16 mouse cellular contexts compared by ENCODE assay signal in the genomic region with DNA sequence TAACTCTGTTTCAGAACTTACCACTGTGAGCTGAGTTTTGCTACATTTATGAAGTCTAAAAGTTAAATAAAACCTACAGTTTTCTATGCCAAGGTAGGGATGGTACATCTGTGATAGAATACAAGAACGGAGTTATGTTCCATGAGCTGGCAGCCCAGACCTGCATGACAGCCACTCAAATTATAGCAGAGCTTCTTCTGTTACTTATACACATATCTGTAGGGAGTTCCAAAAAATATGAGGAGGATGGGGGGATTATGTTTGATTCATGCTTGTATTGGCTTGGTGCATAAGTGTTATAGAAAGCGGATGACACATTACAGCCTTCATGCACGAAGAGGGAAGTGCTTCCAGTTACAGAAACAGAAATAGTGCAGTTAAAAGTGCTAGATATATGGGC.
"Had no signal": no experiment of that assay in that cellular context is flagged by ENCODE, and none has a peak within 500 bp of the region (broad histone marks: within the 10 kb centered on the region; RNA-seq: fewer than 3 reads in every experiment).

No protein-coding gene starts in this region.

- H3K27ac ChIP-seq: macrophage; midbrain, embryonic 13.5 days; midbrain, embryonic 15.5 days; neural tube, embryonic 12.5 days; stomach, embryonic 15.5 days; stomach, postnatal 0 days had no signal

- H3K9ac ChIP-seq: lung, embryonic 14.5 days; midbrain, embryonic 13.5 days; midbrain, embryonic 15.5 days; neural tube, embryonic 12.5 days; stomach, embryonic 15.5 days had no signal

- H3K4me3 ChIP-seq: megakaryocyte, embryonic 14.5 days; midbrain, embryonic 13.5 days; midbrain, embryonic 15.5 days; neural tube, embryonic 12.5 days; stomach, embryonic 15.5 days had no signal

- H3K27me3 ChIP-seq: megakaryocyte, embryonic 14.5 days; midbrain, embryonic 13.5 days; midbrain, embryonic 15.5 days; neural tube, embryonic 12.5 days; stomach, embryonic 15.5 days had no signal

- DNase-seq: lung, adult 18-20 months; lung, embryonic 14.5 days; lung, postnatal 14 days; lung, postnatal 36 days; right cerebral cortex, postnatal 14 days; thymus, adult 2 months; thymus, postnatal 25 days; thymus, postnatal 4 days had no signal

- H3K9me3 ChIP-seq: megakaryocyte, embryonic 14.5 days; midbrain, embryonic 13.5 days; midbrain, embryonic 15.5 days; neural tube, embryonic 12.5 days; stomach, embryonic 15.5 days had no signal

- H3K4me2 ChIP-seq: lung, embryonic 14.5 days; midbrain, embryonic 11.5 days; midbrain, embryonic 13.5 days; midbrain, embryonic 15.5 days; neural tube, embryonic 12.5 days; stomach, embryonic 15.5 days had no signal

- ATAC-seq: midbrain, embryonic 13.5 days; midbrain, embryonic 15.5 days had no signal

- H3K4me1 ChIP-seq: megakaryocyte, embryonic 14.5 days; midbrain, embryonic 13.5 days; midbrain, embryonic 15.5 days; neural tube, embryonic 12.5 days; stomach, embryonic 15.5 days had no signal

- H3K36me3 ChIP-seq: midbrain, embryonic 13.5 days; midbrain, embryonic 15.5 days; neural tube, embryonic 12.5 days; stomach, embryonic 15.5 days had no signal
